Mouse (Mus musculus): ENCODE measurements around the gene Polr3g. TPM values are rescaled to one million over a fixed set of nuclear protein-coding genes. Genes with fewer than 3 reads are reported as not detected.
"Not testable (repeated sequence)": the region's sequence is repeated elsewhere in the genome, so short reads cannot be mapped to it uniquely, and the experiment has no call there.

Gene Polr3g
- polyA plus RNA-seq, 1 experiment from 2014 or later, result 12.8 TPM

DNA sequence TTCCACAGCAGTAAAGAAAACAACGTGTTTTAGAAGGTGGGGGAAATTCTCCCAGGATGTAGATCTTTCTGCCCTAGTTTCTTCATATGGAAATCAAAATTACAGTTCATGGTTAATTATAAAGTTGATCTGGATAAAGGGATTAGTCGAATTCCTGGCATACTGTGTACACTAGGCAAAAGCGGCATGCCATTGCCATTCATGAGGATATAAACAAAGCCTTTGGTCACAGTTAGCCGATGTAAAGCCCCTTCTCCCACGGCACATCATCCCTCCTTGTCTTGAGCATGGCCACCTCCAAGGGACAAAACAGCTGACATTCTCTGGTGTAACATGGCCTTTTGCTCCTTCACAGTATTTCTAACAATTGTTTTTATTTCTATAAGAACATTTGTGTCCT is 80.2 kb downstream of the Polr3g start:
- 0 out of 2 replicates have a peak overlapping the region, but pooled peaks have one; percentile 11 for H3K9ac ChIP-seq (ENCODE audit: low read depth, low read length)
- WGBS, result 19% methylated on average over 5 of the region's 5 CpGs

DNA sequence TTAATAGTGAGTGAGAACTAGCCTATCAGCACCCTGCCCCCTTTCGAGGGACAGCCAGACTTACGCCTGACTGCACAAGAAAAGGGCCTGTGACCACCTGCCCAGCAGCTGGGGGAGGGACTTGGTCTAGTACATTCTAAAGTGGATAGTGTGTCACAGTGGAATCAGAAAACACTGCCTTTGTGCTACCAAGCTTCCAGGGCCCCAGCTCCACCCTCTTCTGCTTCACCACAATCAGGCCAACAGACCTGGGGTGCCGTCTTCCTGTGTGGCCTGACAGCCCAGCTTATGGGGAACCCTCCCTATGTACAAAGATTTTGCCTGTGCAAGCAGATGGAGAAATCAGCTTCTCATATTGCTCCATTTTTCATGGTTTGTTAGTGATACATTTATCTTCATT is 81.4 kb downstream of the Polr3g start:
- ATAC-seq (ENCODE audit: low FRiP score) (peak; percentile 67), DNase-seq (ENCODE audit: low spot score) (peak; percentile 68)
- Histone ChIP-seq H3K4me3 (ENCODE audit: low read depth, low read length) (no peak overlapping the region), H3K9ac (ENCODE audit: low read depth, low read length) (no peak overlapping the region), H3K27me3 (ENCODE audit: control insufficient read depth, insufficient read depth, low read length) (no peaks in the 10 kb centered on the region), H3K9me3 (ENCODE audit: control insufficient read depth, low read length) (no peaks in the 10 kb centered on the region), H3K4me2 (replicated peaks; ENCODE audit: low read depth, low read length) (peak overlapping the region; percentile 17), H3K27ac (ENCODE audit: low read depth, low read length) (0 out of 2 replicates have a peak overlapping the region, but pooled peaks have one; percentile 17), H3K36me3 (ENCODE audit: control insufficient read depth, insufficient read depth, low read length) (no peaks in the 10 kb centered on the region), H3K4me1 (replicated peaks; ENCODE audit: control insufficient read depth, insufficient read depth, low read length) (0 out of 2 replicates have a peak, but pooled peaks cover 3% of the 10 kb centered on the region)
- 33% methylated on average over 3 of the region's 3 CpGs for WGBS

More for the DNA sequence above, 80.2 kb downstream of the Polr3g start:
- ATAC-seq (ENCODE audit: low FRiP score), result no peak
- H3K27me3 ChIP-seq (ENCODE audit: control insufficient read depth, insufficient read depth, low read length), result no peaks in the 10 kb centered on the region
- H3K4me2 ChIP-seq (replicated peaks; ENCODE audit: low read depth, low read length), result peak overlapping the region; percentile 17
- H3K36me3 ChIP-seq (ENCODE audit: control insufficient read depth, insufficient read depth, low read length), result no peaks in the 10 kb centered on the region
- 0 out of 2 replicates have a peak, but pooled peaks cover 3% of the 10 kb centered on the region for H3K4me1 ChIP-seq (replicated peaks; ENCODE audit: control insufficient read depth, insufficient read depth, low read length)
- DNase-seq (ENCODE audit: low spot score), result no peak
- H3K4me3 ChIP-seq (ENCODE audit: low read depth, low read length), result peak overlapping the region; percentile 26
- H3K27ac ChIP-seq (ENCODE audit: low read depth, low read length), result 0 out of 2 replicates have a peak overlapping the region, but pooled peaks have one; percentile 36
- H3K9me3 ChIP-seq (ENCODE audit: control insufficient read depth, low read length), result no peaks in the 10 kb centered on the region

DNA sequence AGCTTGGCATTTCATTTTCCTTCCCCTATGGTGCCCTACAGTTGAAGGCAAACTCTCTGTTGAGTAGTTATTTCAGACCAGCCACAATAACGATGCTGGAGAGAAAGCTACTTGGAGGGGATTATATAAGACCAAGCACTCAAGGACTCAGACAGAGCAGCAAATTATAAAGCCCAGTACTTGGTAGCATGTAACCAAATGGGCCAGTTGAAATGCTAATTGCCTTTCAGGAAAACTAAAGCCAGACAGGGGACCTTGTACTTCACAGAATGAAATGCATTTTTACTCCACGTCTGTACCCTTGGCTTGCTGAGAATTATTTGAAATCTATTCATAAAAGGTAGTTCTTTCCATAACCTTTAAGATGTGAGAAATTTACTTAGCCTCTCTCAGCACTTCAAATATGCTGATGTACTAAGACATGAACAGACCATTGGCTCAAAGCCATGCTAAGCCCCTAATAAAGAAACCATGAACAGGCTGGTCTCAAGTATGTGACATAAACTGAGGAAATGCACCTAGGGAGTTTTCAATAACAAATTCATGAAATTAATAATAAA is 82.1 kb downstream of the Polr3g start:
- Histone ChIP-seq H3K4me3 (ENCODE audit: low read depth, low read length) (no peak overlapping the region), H3K9me3 (ENCODE audit: control insufficient read depth, low read length) (no peaks in the 10 kb centered on the region), H3K4me1 (replicated peaks; ENCODE audit: control insufficient read depth, insufficient read depth, low read length) (0 out of 2 replicates have a peak, but pooled peaks cover 3% of the 10 kb centered on the region), H3K9ac (ENCODE audit: low read depth, low read length) (no peak overlapping the region), H3K36me3 (ENCODE audit: control insufficient read depth, insufficient read depth, low read length) (no peaks in the 10 kb centered on the region), H3K4me2 (replicated peaks; ENCODE audit: low read depth, low read length) (no peak overlapping the region), H3K27me3 (ENCODE audit: control insufficient read depth, insufficient read depth, low read length) (no peaks in the 10 kb centered on the region), H3K27ac (ENCODE audit: low read depth, low read length) (no peak overlapping the region)
- DNase-seq (ENCODE audit: low spot score) (no peak), ATAC-seq (ENCODE audit: low FRiP score) (no peak)
- 34% methylated on average over 2 of the region's 2 CpGs for WGBS

DNA sequence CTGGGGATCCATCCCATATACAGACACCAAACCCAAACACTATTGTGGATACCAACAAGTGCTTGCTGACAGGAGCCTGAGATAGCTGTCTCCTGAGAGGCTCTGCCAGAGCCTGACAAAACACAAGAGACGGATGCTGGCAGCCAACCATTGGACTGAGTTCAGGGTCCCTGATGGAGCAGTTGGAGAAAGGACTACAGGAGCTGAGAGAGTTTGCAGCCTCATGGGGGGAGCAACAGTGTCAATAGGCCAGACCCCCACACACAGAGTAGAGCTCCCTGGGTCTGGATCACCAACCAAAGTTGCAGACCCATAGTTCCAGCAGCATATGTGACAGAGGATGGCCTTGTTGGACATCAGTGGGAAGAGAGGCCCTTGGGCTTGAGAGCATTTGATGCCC is 83.0 kb downstream of the Polr3g start:
- H3K27me3 ChIP-seq (ENCODE audit: control insufficient read depth, insufficient read depth, low read length); H3K4me3 ChIP-seq (ENCODE audit: low read depth, low read length); H3K4me1 ChIP-seq (replicated peaks; ENCODE audit: control insufficient read depth, insufficient read depth, low read length); H3K4me2 ChIP-seq (replicated peaks; ENCODE audit: low read depth, low read length); H3K9ac ChIP-seq (ENCODE audit: low read depth, low read length); H3K27ac ChIP-seq (ENCODE audit: low read depth, low read length); H3K9me3 ChIP-seq (ENCODE audit: control insufficient read depth, low read length); ATAC-seq (ENCODE audit: low FRiP score); H3K36me3 ChIP-seq (ENCODE audit: control insufficient read depth, insufficient read depth, low read length); DNase-seq (ENCODE audit: low spot score): not testable (repeated sequence)
- 45% methylated on average over 1 of the region's 1 CpGs for WGBS

Other genes with a start within 250 kb of the Polr3g start
- 40.3 and 54.5 TPM in 2 replicates for gene Adgrv1, start 77.9 kb downstream of the Polr3g start, polyA plus RNA-seq (2014; fragmentation: Nextera tagmentation; extraction: Ambion mirVana)
- gene Lysmd3, start 53.4 kb downstream of the Polr3g start, polyA plus RNA-seq (2014; fragmentation: Nextera tagmentation; extraction: Ambion mirVana), result 33.5 and 33.6 TPM in 2 replicates
- gene Mblac2, start 328 bp upstream of the Polr3g start, polyA plus RNA-seq (2014; fragmentation: Nextera tagmentation; extraction: Ambion mirVana), result 8.7 and 8.8 TPM in 2 replicates
- gene Cetn3, start 72.1 kb upstream of the Polr3g start, polyA plus RNA-seq (2014; fragmentation: Nextera tagmentation; extraction: Ambion mirVana), result 266 and 275 TPM in 2 replicates

All from hindbrain, embryonic 11.5 days (tissue).